Mouse (Mus musculus) lung, embryonic 15.5 days (tissue): ENCODE measurements around the gene Fam155a. TPM values are rescaled to one million over a fixed set of nuclear protein-coding genes. Genes with fewer than 3 reads are reported as not detected.

ENCODE experiments used
- microRNA-seq: library from miRNA; unstranded; fragments of <30 nt; microRNA quantifications from one replicate; pipeline ENCODE4, GENCODE M21; 2016
- polyA plus RNA-seq: library from polyadenylated mRNA; unstranded; fragments of >200 nt; fragmentation: Nextera tagmentation; extraction: Ambion mirVana; gene quantifications from 2 replicates; pipeline ENCODE4 v1.2.1, GENCODE M21; 2015

Gene Fam155a
- polyA plus RNA-seq, 1 experiment from 2014 or later, result 0.15 TPM

Small RNAs within 50 kb of the gene (microRNA-seq; reads per million reads assigned to microRNA genes)
- gene Gm47312, result not detected

Other genes with a start within 250 kb of the Fam155a start
- gene Gm10217, start 93.1 kb upstream of the Fam155a start, polyA plus RNA-seq, result not detected in 2 replicates
- gene Lig4, start 206.5 kb upstream of the Fam155a start, polyA plus RNA-seq, result 4.9 and 5.0 TPM in 2 replicates
- 15.9 and 17.1 TPM in 2 replicates for gene Abhd13, start 206.5 kb upstream of the Fam155a start, polyA plus RNA-seq
- gene Tnfsf13b, start 235.3 kb upstream of the Fam155a start, polyA plus RNA-seq, result 1.6 and 1.7 TPM in 2 replicates